Mouse (Mus musculus): ENCODE measurements at regions not wholly inside any gene's neighbourhood (a gene's known extent, or its start where the extent isn't known, plus 50 kb on each side); places are given as distances from the start of the nearest gene placed in this dataset.
"Not testable (repeated sequence)": the region's sequence is repeated elsewhere in the genome, so short reads cannot be mapped to it uniquely, and the experiment has no call there.

DNA sequence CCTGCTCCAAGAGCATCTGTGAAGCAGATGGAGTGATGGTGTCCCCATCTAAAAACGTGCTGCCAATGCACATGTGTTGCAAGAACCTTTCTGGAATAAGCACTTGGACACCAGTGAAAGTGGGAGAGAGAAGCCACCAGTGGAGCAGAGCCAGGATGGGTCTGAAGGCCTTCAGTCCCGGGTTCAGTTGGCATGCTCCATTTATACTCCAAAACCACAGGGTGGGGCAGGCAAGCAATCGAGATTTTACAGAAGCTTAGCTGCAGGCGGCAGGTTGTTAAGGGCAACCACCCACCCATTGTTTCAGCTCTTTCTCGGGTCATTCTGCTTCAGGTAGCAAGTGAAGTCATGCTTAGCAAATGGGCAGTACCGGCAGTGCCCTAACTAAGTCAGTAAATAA, 51.8 kb upstream of the Sv2b start:
- no peak for DNase-seq

DNA sequence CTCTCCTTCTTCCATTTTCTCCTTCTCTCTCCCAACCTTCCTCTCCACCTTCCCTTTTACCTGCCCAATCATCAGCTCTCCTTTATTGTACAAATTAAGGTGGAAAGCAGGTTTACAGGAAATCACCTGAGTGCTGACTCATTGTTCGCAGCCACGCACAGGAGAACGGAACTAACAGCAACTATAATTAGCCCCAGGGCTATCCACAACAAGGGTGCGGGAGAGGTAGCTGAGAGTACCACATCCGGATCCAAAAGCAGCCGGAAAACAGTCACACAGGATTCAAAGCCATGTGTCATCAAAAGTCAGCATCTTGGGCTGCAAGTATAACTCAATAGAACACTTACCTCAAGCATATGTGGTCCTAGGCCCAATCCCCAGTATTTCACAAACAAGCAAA, 53.5 kb upstream of the Sv2b start:
- DNase-seq: no peak

- DNase-seq: no peak
These were observed 56.4 kb upstream of the Sv2b start for GRCm38 (mm10) chr7:75365480-75365879.

GRCm38 (mm10) chr7:75366285-75366882, 57.3 kb upstream of the Sv2b start:
- peak; percentile 60 to 85 for DNase-seq

GRCm38 (mm10) chr7:75368315-75368714, 59.3 kb upstream of the Sv2b start:
- DNase-seq: no peak

DNA sequence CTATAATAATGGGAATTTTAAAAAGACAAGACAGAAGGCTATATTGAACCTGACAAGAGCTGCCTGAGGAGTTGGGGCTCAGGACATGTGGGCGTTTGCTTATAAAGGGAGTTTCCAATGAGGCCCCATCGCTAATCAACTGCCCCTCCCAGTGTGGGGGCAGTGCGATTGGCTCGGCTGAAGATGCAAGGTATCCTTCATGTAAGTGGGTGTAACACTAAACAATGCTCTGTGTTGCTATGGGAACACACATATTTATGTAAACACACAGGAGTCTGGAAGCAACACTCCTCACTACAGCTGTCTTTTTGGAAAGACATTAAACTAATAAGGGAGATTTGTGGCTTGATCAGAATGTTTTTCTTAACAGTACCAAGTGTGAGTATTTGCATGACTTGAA, 60.3 kb upstream of the Sv2b start:
- DNase-seq: no peak

- peak; percentile 81 to 88 for DNase-seq
These were observed 61.8 kb upstream of the Sv2b start for GRCm38 (mm10) chr7:75370595-75371519.

- DNase-seq: no peak
These were observed 62.4 kb upstream of the Sv2b start for GRCm38 (mm10) chr7:75371520-75371876.

GRCm38 (mm10) chr7:75371991-75372390, 62.9 kb upstream of the Sv2b start:
- DNase-seq: peak; percentile 39 to 46

- no peak for DNase-seq
These were observed 63.9 kb upstream of the Sv2b start for GRCm38 (mm10) chr7:75372892-75373444.

GRCm38 (mm10) chr7:75374506-75374905, 65.4 kb upstream of the Sv2b start:
- no peak for DNase-seq

DNA sequence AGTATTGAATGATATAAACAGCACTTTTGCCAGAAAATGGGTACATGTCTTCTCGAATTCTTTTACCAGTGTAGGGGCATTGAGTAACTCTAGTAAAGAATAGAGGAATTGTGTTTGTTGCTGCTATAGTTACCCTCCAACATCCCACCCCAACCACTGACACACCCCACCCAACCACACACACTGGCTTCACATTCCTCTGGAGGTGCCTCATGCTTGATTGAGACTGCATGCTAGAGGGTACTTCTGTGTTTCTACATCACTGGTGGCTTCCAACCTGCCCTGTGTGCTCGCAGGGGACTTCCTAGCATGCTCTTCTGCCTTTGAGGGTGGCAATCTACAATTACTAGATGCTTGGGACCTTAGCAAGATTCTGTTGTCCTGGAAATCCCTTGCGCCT, 70.5 kb upstream of the Sv2b start:
- no peak for DNase-seq

DNA sequence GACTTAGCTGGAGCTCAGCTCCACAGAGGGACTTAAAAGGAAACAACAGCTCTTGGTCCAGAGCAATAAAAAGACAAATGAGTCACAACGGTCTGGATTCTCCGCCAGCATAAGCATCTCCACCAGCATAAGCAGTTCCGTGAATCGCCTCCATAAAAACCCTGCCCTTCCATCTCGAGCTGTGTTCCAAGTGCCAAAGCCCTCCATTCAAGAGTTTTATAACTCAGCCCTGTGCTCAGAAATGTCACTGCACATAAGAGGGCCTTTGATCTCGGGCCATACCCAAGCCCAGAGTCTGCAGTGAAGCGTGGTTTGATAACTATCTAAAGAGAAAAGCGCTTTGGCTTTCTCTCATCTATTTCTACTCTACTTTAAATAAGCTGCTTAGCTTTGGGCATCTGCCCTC, 70.8 kb upstream of the Akap13 start:
- DNase-seq: peak; percentile 17 to 34

DNA sequence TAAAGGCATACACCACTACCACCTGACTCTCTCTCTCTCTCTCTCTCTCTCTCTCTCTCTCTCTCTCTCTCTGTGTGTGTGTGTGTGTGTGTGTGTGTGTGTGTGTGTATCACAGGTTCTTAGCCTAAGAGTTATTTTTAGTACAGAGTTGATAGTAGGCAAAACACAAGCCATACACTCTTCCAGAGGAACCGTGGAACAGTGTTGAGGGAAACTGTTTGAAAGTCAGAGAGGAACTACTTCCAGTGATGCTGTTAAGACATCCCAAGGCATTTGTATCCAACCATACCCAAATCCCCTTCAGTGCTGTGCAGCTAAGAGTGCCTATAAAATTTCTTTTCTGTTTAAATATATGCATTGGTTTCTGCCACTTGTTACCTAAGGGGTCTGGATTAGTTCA, 68.3 kb upstream of the Akap13 start:
- DNase-seq: no peak

DNA sequence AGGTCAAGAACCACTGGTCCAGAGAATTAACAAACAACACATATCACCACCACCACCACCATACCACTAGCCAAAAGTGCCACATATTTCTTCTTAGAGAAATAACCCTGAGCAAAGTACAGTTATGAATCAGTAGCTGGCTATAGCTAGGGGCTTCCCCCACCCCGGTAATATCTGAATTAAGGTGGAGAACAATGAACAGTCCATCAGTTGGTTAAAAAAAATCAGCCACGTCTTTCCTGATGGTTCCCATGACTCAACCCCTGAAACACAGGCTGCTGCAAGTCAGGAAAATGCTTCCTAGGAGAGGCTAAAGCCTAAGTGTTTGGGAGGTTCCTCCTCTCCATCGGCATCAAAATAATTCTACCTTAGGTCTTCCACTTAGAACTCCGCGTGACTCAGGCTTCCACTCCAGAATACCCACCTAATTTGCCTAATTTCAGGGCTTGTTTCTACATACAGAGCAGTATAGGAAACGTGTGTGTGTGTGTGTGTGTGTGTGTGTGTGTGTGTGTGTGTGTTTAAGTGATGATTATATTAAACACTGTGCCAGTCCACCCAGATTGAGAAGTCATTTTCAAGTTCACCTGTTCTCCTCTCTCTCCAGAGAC, 67.4 kb upstream of the Akap13 start:
- DNase-seq: no peak

DNA sequence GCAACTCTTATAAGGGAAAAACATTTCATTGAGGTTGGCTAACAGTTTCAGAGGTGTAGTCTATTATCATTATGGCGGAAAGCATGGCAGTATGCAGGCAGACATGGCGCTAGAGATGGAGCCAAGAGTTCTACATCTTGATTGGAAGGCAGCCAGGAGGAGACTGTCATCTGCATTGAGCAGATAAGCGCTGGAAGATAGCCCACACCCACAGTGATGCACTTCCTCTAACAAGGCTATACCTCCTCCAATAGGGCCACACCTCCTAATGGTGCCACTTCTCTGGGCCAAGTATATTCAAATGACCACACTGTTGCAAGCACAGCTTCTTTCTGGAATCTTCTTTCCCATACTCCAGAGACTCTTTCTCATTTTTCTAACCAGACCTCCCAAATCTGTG, 65.2 kb upstream of the Akap13 start:
- peak; percentile 37 to 39 for DNase-seq

- no peak for DNase-seq
These were observed 62.6 kb upstream of the Akap13 start for GRCm38 (mm10) chr7:75392783-75393182.

- DNase-seq: no peak
These were observed 61.9 kb upstream of the Akap13 start for GRCm38 (mm10) chr7:75393466-75393865.

GRCm38 (mm10) chr7:75394866-75395580, 60.3 kb upstream of the Akap13 start:
- DNase-seq: peak in 1 of 2 experiments; percentile 20

- peak; percentile 42 to 49 for DNase-seq
These were observed 57.8 kb upstream of the Akap13 start for GRCm38 (mm10) chr7:75397559-75397958.

GRCm38 (mm10) chr7:75398480-75398879, 56.9 kb upstream of the Akap13 start:
- DNase-seq: not testable (repeated sequence)

GRCm38 (mm10) chr7:75398904-75399724, 56.2 kb upstream of the Akap13 start:
- DNase-seq: peak; percentile 55 to 74

Measured in lung, postnatal 4 days (tissue).